Mouse (Mus musculus) lung, adult 2 months (tissue): ENCODE measurements around the gene Mdm2.

ENCODE experiments used
- CTCF ChIP-seq: fragments of 200-500 bp; IDR thresholded peaks from 2 replicates; pipeline ENCODE4 v1.5.1; 2011; ENCODE audit warnings: mild to moderate bottlenecking, low read length, control low read depth; ENCODE audit not compliant: insufficient read depth
- POLR2A ChIP-seq: fragments of 200-500 bp; IDR thresholded peaks from 2 replicates; pipeline ENCODE4 v1.6.1; 2011; ENCODE audit warnings: low read depth, mild to moderate bottlenecking, control low read depth, low read length, borderline replicate concordance; ENCODE audit errors: extremely low read depth

- TF ChIP-seq CTCF, result no peak
- TF ChIP-seq POLR2A, result no peak
Measured at GRCm38 (mm10) chr10:117684298-117685170, 26.0 kb downstream of the Mdm2 start.
